Mouse (Mus musculus): Measurements from ENCODE around the gene Scnn1a.

DNA sequence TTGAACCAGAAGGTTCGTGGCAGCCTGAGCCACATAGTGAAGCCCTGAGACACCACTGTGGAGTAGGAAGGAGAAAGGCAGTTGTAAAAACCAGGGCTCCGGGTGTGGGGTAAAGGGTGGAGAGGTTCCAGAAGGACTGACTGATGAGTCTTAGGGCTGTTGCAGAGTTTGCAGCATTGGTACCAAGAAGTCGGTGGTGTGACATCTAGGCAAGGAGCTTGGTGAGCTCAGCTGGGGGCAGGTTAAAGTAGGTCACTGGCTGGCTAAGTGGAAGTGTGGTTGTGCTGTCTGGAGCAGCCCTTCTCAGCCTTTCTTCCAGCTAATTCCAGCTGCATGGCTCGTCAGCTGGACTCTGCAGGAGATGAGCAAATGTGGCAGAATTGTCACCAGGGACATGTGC is 32.4 kb downstream of the Scnn1a start:
- TF ChIP-seq CTCF (IDR thresholded peaks at IDR 0.05; ENCODE audit: borderline replicate concordance, extremely low read depth, insufficient read depth, insufficient read length) (no peak), POLR2A (IDR thresholded peaks at IDR 0.05; ENCODE audit: borderline replicate concordance, extremely low read depth, insufficient read depth, insufficient read length, poor library complexity, severe bottlenecking) (no peak)
